Mouse (Mus musculus) liver, embryonic 14.5 days (tissue): ENCODE results near the gene Ttll8. TPM values are rescaled to one million over a fixed set of nuclear protein-coding genes. Genes with fewer than 3 reads are reported as not detected.

Source experiments
- ATAC-seq: fragments of 200-750 bp; cut with Nextera tagmentation; 2 replicates; pipeline ENCODE4 v1.8.0; 2017; ENCODE audit warnings: moderate number of reproducible peaks, mild to moderate bottlenecking, moderate library complexity; ENCODE audit not compliant: insufficient read depth
- DNase-seq, 3 experiments: peaks; one replicate each; pipeline ENCODE4 v3.0.0-alpha.2; 2012 to 2013; ENCODE audit warnings: low read depth in 3 of 3, low spot score in 3 of 3
- H3K27ac ChIP-seq: fragments of 300-500 bp; sonication (generic); 2 replicates; pipeline ENCODE4 v1.5.1; 2014; ENCODE audit warnings: moderate library complexity, mild to moderate bottlenecking, control low read depth, inconsistent platforms
- H3K27me3 ChIP-seq: fragments of 300-500 bp; sonication (generic); 2 replicates; pipeline ENCODE4 v1.6.1; 2014; ENCODE audit warnings: mild to moderate bottlenecking, low read length, moderate library complexity; ENCODE audit not compliant: control insufficient read depth, insufficient read depth
- H3K36me3 ChIP-seq: fragments of 300-500 bp; sonication (generic); replicated peaks from 2 replicates; pipeline ENCODE4 v1.6.1; 2014; ENCODE audit warnings: low read depth; ENCODE audit not compliant: control insufficient read depth, insufficient read depth
- H3K4me1 ChIP-seq, 2 experiments: fragments of 200-500 bp in 1 of 2; fragments of 300-500 bp in 1 of 2; sonication (generic) in 1 of 2; replicated peaks; 2 replicates each; pipeline ENCODE4 v1.6.1; 2012 to 2014; ENCODE audit warnings: antibody characterized with exemption in 1 of 2, inconsistent platforms in 1 of 2, low read length in 1 of 2; ENCODE audit not compliant: control insufficient read depth in 2 of 2, insufficient read depth in 2 of 2
- H3K4me2 ChIP-seq: fragments of 300-500 bp; sonication (generic); 2 replicates; pipeline ENCODE4 v1.6.1; 2014; ENCODE audit warnings: low read depth, mild to moderate bottlenecking, control low read depth, moderate library complexity
- H3K4me3 ChIP-seq, 2 experiments: fragments of 200-500 bp in 1 of 2; fragments of 300-500 bp in 1 of 2; sonication (generic) in 1 of 2; 2 replicates each; pipeline ENCODE4 v1.5.1; 2012 to 2014; ENCODE audit warnings: low read depth in 2 of 2, low read length in 2 of 2, mild to moderate bottlenecking in 2 of 2, control low read depth in 1 of 2, inconsistent platforms in 1 of 2, moderate library complexity in 1 of 2; ENCODE audit not compliant: insufficient read depth in 1 of 2
- H3K9ac ChIP-seq: fragments of 300-500 bp; sonication (generic); replicated peaks from 2 replicates; pipeline ENCODE4 v1.6.1; 2014; ENCODE audit warnings: mild to moderate bottlenecking, control low read depth, moderate library complexity
- H3K9me3 ChIP-seq: fragments of 300-500 bp; sonication (generic); 2 replicates; pipeline ENCODE4 v1.6.1; 2016; ENCODE audit warnings: low read length, mixed read lengths; ENCODE audit not compliant: control insufficient read depth
- CTCF ChIP-seq: IDR thresholded peaks from 2 replicates; pipeline ENCODE4 v1.5.1; 2016; ENCODE audit warnings: antibody characterized with exemption, low read depth, control low read depth
- EP300 ChIP-seq: IDR thresholded peaks from 2 replicates; pipeline ENCODE4 v1.6.1; 2016; ENCODE audit warnings: antibody characterized with exemption, low read depth
- WGBS: fragments of 180-500 bp; shearing (Covaris S2); extraction: QIAGEN DNeasy Blood & Tissue Kit; methylation state at CpG from one replicate; pipeline ENCODE4 v1.1.7; 2014; ENCODE audit not compliant: insufficient replicate concordance; 5-methylcytosine and 5-hydroxymethylcytosine counted together
- polyA plus RNA-seq, 2 experiments: library from polyadenylated mRNA; depleted of rRNA in 1 of 2; stranded (reverse) in 1 of 2; unstranded in 1 of 2; fragments of >200 nt; fragmentation: Nextera tagmentation in 1 of 2; extraction: Ambion mirVana in 1 of 2; gene quantifications; 2 replicates each; pipeline versions ENCODE4 v1.2.1 to v1.2.3; 2012 to 2014

Gene Ttll8
- polyA plus RNA-seq, 2 experiments = not detected

- Histone ChIP-seq H3K4me1 (no peaks in the 10 kb centered on the region), H3K4me2 (no peak overlapping the region), H3K27ac (no peak overlapping the region), H3K9me3 (no peaks in the 10 kb centered on the region), H3K27me3 (no peaks in the 10 kb centered on the region), H3K4me3 (no peak overlapping the region), H3K9ac (no peak overlapping the region), H3K36me3 (no peaks in the 10 kb centered on the region)
- no peak for DNase-seq
- TF ChIP-seq EP300 (no peak), CTCF (no peak)
- no peak for ATAC-seq
- 70% methylated on average over 10 of the region's 10 CpGs for WGBS
Measured at GRCm38 (mm10) chr15:88932667-88933066, 21.6 kb downstream of the Ttll8 start.

GRCm38 (mm10) chr15:88921992-88922310, 32.3 kb downstream of the Ttll8 start:
- Histone ChIP-seq H3K9ac (no peak overlapping the region), H3K9me3 (no peaks in the 10 kb centered on the region), H3K4me1 (peaks cover 0 to 4% of the 10 kb centered on the region in 2 experiments; a peak in 1 of 4 replicates), H3K4me3 (no peak overlapping the region), H3K27ac (no peak overlapping the region), H3K36me3 (no peaks in the 10 kb centered on the region), H3K4me2 (no peak overlapping the region), H3K27me3 (no peaks in the 10 kb centered on the region)
- no peak for ATAC-seq
- 44% methylated on average over 6 of the region's 6 CpGs for WGBS
- no peak for TF ChIP-seq EP300
- no peak for TF ChIP-seq CTCF
- DNase-seq = no peak

DNA sequence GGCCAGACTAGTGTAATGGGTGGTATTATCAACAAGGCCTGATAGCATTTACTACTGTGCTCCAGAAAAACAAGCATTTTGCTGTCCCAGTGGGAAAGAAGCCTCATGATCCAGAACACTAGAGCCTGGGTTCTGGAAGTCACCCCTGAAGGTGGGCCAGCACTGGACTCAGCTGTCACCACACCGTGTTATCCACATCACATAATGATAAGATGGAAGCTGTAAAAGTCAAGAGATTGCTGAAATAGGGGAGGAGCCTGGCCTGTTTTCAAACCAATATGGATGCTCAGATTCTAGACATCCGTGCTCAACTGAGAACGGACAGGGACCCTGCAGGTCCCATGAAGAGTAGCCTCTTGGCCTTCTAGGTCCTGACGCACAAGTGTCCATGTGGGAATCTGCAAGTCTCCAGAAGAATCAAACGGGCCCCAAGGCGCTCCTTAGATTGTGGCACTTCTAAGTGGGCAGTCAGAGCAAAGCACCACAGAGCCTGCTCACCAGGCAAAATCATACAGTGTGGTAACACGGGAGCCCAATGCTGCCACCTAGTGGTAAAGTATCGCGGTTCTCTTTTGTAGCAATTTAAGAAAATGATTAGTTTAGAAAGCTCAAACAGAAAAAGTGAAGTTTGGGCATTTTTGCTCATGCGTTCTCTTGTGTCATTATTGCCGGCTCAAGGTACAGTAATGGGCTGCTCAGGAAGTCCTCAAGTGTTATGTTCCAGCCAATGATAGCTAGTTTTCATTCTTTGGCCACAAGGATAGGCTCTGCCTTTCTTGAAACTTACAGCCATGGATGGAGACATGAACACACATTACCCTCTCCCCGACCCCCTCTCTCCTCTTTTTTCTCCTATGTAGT, 32.9 kb downstream of the Ttll8 start:
- WGBS = 22% methylated on average over 12 of the region's 12 CpGs
- no peak overlapping the region for H3K27ac ChIP-seq
- no peaks in the 10 kb centered on the region for H3K36me3 ChIP-seq
- H3K4me2 ChIP-seq = no peak overlapping the region
- H3K4me3 ChIP-seq = no peak overlapping the region
- no peaks in the 10 kb centered on the region for H3K27me3 ChIP-seq
- peaks cover 0 to 4% of the 10 kb centered on the region in 2 experiments; a peak in 1 of 4 replicates for H3K4me1 ChIP-seq
- H3K9ac ChIP-seq = no peak overlapping the region
- no peaks in the 10 kb centered on the region for H3K9me3 ChIP-seq
- DNase-seq (peak; percentile 27 to 43 (median 30)), ATAC-seq (no peak)
- TF ChIP-seq CTCF (peak; percentile 82), EP300 (no peak)

DNA sequence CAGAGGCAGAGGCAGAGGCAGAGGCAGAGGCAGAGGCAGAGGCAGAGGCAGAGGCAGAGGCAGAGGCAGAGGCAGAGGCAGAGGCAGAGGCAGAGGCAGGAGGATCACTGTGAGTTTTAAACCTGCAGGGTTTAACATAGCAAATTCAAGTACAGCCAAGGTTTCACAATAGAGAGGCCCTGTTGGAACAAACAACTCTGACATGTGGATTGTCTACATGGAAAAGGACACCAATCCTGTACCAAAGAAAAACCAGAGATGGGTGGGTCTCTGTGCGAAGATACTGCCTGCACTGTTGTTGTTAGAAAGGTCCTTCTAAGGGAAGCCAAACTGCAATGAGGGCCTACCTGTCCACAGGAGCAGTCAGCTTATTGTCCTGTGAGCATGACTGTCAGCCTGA, 34.2 kb downstream of the Ttll8 start:
- Histone ChIP-seq H3K9ac (no peak overlapping the region), H3K27ac (no peak overlapping the region), H3K4me2 (no peak overlapping the region), H3K9me3 (no peaks in the 10 kb centered on the region), H3K27me3 (no peaks in the 10 kb centered on the region), H3K4me1 (peaks cover 0 to 4% of the 10 kb centered on the region in 2 experiments; a peak in 1 of 4 replicates), H3K4me3 (no peak overlapping the region), H3K36me3 (no peaks in the 10 kb centered on the region)
- ATAC-seq (no peak), DNase-seq (no peak)
- 59% methylated on average over 1 of the region's 1 CpGs for WGBS
- TF ChIP-seq CTCF (no peak), EP300 (no peak)

- Histone ChIP-seq H3K4me3 (no peak overlapping the region), H3K36me3 (no peaks in the 10 kb centered on the region), H3K4me1 (peaks cover 0 to 4% of the 10 kb centered on the region in 2 experiments; a peak in 1 of 4 replicates), H3K4me2 (no peak overlapping the region), H3K9ac (no peak overlapping the region), H3K9me3 (no peaks in the 10 kb centered on the region), H3K27me3 (no peaks in the 10 kb centered on the region), H3K27ac (no peak overlapping the region)
- 60% methylated on average over 12 of the region's 12 CpGs for WGBS
- no peak for TF ChIP-seq CTCF
- TF ChIP-seq EP300 = no peak
- DNase-seq (peak in 1 of 3 experiments; percentile 12), ATAC-seq (0 out of 2 replicates have a peak, but pooled peaks have one; percentile 23)
Measured at GRCm38 (mm10) chr15:88919328-88919727, 34.9 kb downstream of the Ttll8 start.
